Mouse (Mus musculus) kidney, postnatal 4 days (tissue): ENCODE measurements around the gene Notch2.
"Not testable (repeated sequence)": the region's sequence is repeated elsewhere in the genome, so short reads cannot be mapped to it uniquely, and the experiment has no call there.

Source experiments
- DNase-seq, 2 experiments: peaks; one replicate each; pipeline ENCODE4 v3.0.0; 2021; ENCODE audit warnings: mixed read lengths in 2 of 2

Gene Notch2

GRCm38 (mm10) chr3:98104851-98105471 is 91.6 kb downstream of the Notch2 start:
- DNase-seq: no peak

GRCm38 (mm10) chr3:98105496-98105895 is 92.2 kb downstream of the Notch2 start:
- DNase-seq: no peak

GRCm38 (mm10) chr3:98106115-98106514 is 92.8 kb downstream of the Notch2 start:
- DNase-seq: no peak

GRCm38 (mm10) chr3:98106590-98107313 is 93.4 kb downstream of the Notch2 start:
- DNase-seq: no peak

GRCm38 (mm10) chr3:98108416-98108815 is 95.1 kb downstream of the Notch2 start:
- DNase-seq: no peak

- no peak for DNase-seq
Observed at GRCm38 (mm10) chr3:98108866-98109265, 95.5 kb downstream of the Notch2 start.

GRCm38 (mm10) chr3:98110610-98111009 is 97.3 kb downstream of the Notch2 start:
- DNase-seq: no peak

GRCm38 (mm10) chr3:98118252-98118651 is 104.9 kb downstream of the Notch2 start:
- no peak for DNase-seq

GRCm38 (mm10) chr3:98119338-98119737 is 106.0 kb downstream of the Notch2 start:
- no peak for DNase-seq

- DNase-seq: no peak
Observed at GRCm38 (mm10) chr3:98120884-98121283, 107.6 kb downstream of the Notch2 start.

GRCm38 (mm10) chr3:98127775-98128174 is 114.4 kb downstream of the Notch2 start:
- DNase-seq: no peak

GRCm38 (mm10) chr3:98128716-98129115 is 115.4 kb downstream of the Notch2 start:
- no peak for DNase-seq

- not testable (repeated sequence) for DNase-seq
Observed at GRCm38 (mm10) chr3:98132140-98132539, 118.8 kb downstream of the Notch2 start.

- DNase-seq: no peak
Observed at GRCm38 (mm10) chr3:98132636-98133035, 119.3 kb downstream of the Notch2 start.

GRCm38 (mm10) chr3:98141456-98141855 is 128.1 kb downstream of the Notch2 start:
- DNase-seq: no peak

- DNase-seq: no peak
Observed at GRCm38 (mm10) chr3:98142862-98143261, 129.5 kb downstream of the Notch2 start.

GRCm38 (mm10) chr3:98145204-98145603 is 131.9 kb downstream of the Notch2 start:
- no peak for DNase-seq

- DNase-seq: no peak
Observed at GRCm38 (mm10) chr3:98146471-98147410, 133.4 kb downstream of the Notch2 start.

- DNase-seq: no peak
Observed at GRCm38 (mm10) chr3:98147706-98148105, 134.4 kb downstream of the Notch2 start.

- no peak for DNase-seq
Observed at GRCm38 (mm10) chr3:98149881-98150280, 136.6 kb downstream of the Notch2 start.

GRCm38 (mm10) chr3:98151016-98151415 is 137.7 kb downstream of the Notch2 start:
- DNase-seq: no peak

GRCm38 (mm10) chr3:98153460-98153859 is 140.1 kb downstream of the Notch2 start:
- no peak for DNase-seq

- DNase-seq: no peak
Observed at GRCm38 (mm10) chr3:98156158-98156557, 142.8 kb downstream of the Notch2 start.
